Mouse (Mus musculus): ENCODE results near the gene Cep170. TPM values are rescaled to one million over a fixed set of nuclear protein-coding genes. Genes with fewer than 3 reads are reported as not detected.
A peak's percentile ranks its signal among the peaks of the same experiment; 100 is the strongest.
"Not testable (repeated sequence)": the region's sequence is repeated elsewhere in the genome, so short reads cannot be mapped to it uniquely, and the experiment has no call there.

Gene Cep170
- total and polyA plus RNA-seq, 2 experiments, result 1.6 to 6.4 TPM

- 87% methylated on average over 11 of the region's 11 CpGs for WGBS
- H3K4me3 ChIP-seq (ENCODE audit: insufficient read depth, low read depth, low read length), result no peak overlapping the region
- no peaks in the 10 kb centered on the region for H3K79me2 ChIP-seq (ENCODE audit: control insufficient read depth, insufficient read depth, low read length)
- H3K27ac ChIP-seq (replicated peaks; ENCODE audit: insufficient read depth, low read depth, low read length), result no peak overlapping the region
- no peak for DNase-seq (ENCODE audit: extremely low read depth, low read depth, low spot score)
- no peak overlapping the region for H3K9ac ChIP-seq (ENCODE audit: low read depth, low read length)
- TF ChIP-seq POLR2A (IDR thresholded peaks at IDR 0.05; ENCODE audit: extremely low read depth, insufficient read depth, low read length), result no peak
- no peak for TF ChIP-seq CTCF (IDR thresholded peaks at IDR 0.05; ENCODE audit: low read depth, low read length)
- H3K4me1 ChIP-seq (ENCODE audit: control insufficient read depth, insufficient read depth, low read length), result no peaks in the 10 kb centered on the region
- H3K36me3 ChIP-seq (ENCODE audit: control insufficient read depth, insufficient read depth, low read length), result peaks cover 22% of the 10 kb centered on the region
- no peaks in the 10 kb centered on the region for H3K27me3 ChIP-seq (ENCODE audit: control insufficient read depth, insufficient read depth, low read length)
Measured at GRCm38 (mm10) chr1:176848613-176849290, 34.9 kb upstream of the Cep170 start.

DNA sequence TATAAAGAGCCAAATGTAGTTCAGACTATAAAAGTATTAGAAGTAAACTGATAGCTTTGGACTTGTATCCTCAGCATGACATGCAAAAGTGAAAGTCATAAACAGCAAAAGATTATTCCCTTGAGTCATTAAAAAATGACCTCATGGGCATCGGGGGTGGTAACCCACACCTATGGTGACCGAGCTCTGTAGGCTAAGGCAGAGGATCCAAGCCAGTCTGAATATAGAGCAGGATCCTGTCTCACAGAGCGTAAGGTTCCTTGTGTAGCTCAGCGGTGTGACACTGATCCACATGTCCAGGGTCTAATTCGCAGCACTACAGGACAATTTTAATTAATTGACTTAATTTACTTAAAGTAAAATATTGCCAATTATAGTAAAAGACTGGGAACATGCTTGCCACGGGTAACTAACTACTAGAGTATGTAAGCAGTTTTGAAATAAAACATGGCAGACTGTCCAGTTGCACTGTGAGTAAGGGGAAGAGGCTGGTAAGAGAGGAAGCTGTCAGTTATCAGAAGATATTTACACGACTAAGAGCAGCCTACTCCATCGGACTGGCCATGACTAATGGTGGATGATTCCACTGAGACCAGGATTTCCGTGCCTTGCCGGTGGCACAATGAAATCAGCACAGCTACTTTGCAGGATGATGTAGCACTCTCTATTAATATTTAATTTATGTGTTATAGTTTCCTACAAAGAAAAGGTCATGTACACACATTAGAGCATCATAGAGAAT is 33.4 kb upstream of the Cep170 start:
- no peaks in the 10 kb centered on the region for H3K79me2 ChIP-seq (ENCODE audit: control insufficient read depth, insufficient read depth, low read length)
- DNase-seq (ENCODE audit: extremely low read depth, low read depth, low spot score), result no peak
- no peak overlapping the region for H3K27ac ChIP-seq (replicated peaks; ENCODE audit: insufficient read depth, low read depth, low read length)
- no peaks in the 10 kb centered on the region for H3K4me1 ChIP-seq (ENCODE audit: control insufficient read depth, insufficient read depth, low read length)
- peaks cover 22% of the 10 kb centered on the region for H3K36me3 ChIP-seq (ENCODE audit: control insufficient read depth, insufficient read depth, low read length)
- H3K4me3 ChIP-seq (ENCODE audit: insufficient read depth, low read depth, low read length), result no peak overlapping the region
- H3K27me3 ChIP-seq (ENCODE audit: control insufficient read depth, insufficient read depth, low read length), result no peaks in the 10 kb centered on the region
- no peak overlapping the region for H3K9ac ChIP-seq (ENCODE audit: low read depth, low read length)
- 87% methylated on average over 10 of the region's 10 CpGs for WGBS
- no peak for TF ChIP-seq CTCF (IDR thresholded peaks at IDR 0.05; ENCODE audit: low read depth, low read length)

DNA sequence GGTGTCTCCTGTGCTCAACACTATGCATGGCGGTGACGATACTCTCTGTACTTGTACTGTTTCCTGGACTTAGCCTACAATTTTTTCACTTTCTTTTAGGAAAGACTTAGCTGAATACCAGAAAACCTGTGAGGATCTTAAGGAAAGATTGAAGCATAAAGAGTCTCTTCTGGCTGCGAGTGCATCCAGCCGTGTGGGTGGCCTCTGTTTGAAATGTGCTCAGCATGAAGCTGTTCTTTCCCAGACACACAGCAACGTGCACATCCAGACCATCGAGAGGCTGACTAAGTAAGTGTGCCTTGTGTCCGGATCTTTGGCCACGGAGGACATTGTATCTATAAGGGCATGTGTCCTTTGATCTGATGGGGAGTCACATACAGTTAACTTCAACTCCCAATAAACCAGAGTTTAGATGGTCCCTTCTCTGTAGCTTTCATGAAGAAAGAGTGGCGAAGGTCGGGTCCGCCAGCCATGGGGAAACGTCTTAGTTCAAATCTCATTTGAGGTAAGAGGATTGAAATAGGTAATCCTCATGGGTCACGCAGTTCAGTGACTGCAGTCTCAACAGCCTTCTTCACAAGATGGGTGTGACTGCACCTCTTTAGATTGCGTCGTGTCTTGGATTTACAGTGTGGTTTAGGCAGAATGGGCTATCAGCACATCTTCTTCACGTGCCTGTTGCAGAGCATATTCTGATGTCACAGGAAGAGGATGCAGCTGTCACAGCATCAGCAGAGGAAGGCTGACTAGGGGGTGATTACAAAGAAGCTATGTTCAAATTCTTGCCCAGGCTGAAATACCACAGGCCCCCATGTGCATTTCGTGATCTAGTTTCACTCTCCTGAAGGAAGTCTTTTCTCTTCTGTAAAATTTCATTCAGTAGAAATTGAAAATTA is 31.5 kb upstream of the Cep170 start:
- H3K27me3 ChIP-seq (ENCODE audit: control insufficient read depth, insufficient read depth, low read length), result no peaks in the 10 kb centered on the region
- peaks cover 34% of the 10 kb centered on the region for H3K36me3 ChIP-seq (ENCODE audit: control insufficient read depth, insufficient read depth, low read length)
- 92% methylated on average over 17 of the region's 17 CpGs for WGBS
- H3K4me1 ChIP-seq (ENCODE audit: control insufficient read depth, insufficient read depth, low read length), result no peaks in the 10 kb centered on the region
- TF ChIP-seq POLR2A (IDR thresholded peaks at IDR 0.05; ENCODE audit: extremely low read depth, insufficient read depth, low read length), result no peak
- no peak for TF ChIP-seq CTCF (IDR thresholded peaks at IDR 0.05; ENCODE audit: low read depth, low read length)
- DNase-seq (ENCODE audit: extremely low read depth, low read depth, low spot score), result no peak
- no peak overlapping the region for H3K9ac ChIP-seq (ENCODE audit: low read depth, low read length)
- H3K79me2 ChIP-seq (ENCODE audit: control insufficient read depth, insufficient read depth, low read length), result no peaks in the 10 kb centered on the region
- no peak overlapping the region for H3K4me3 ChIP-seq (ENCODE audit: insufficient read depth, low read depth, low read length)
- H3K27ac ChIP-seq (replicated peaks; ENCODE audit: insufficient read depth, low read depth, low read length), result no peak overlapping the region

- H3K36me3 ChIP-seq (ENCODE audit: control insufficient read depth, insufficient read depth, low read length), result peaks cover 16% of the 10 kb centered on the region
- DNase-seq (ENCODE audit: extremely low read depth, low read depth, low spot score); H3K27me3 ChIP-seq (ENCODE audit: control insufficient read depth, insufficient read depth, low read length); H3K79me2 ChIP-seq (ENCODE audit: control insufficient read depth, insufficient read depth, low read length); H3K27ac ChIP-seq (replicated peaks; ENCODE audit: insufficient read depth, low read depth, low read length); H3K9ac ChIP-seq (ENCODE audit: low read depth, low read length); H3K4me3 ChIP-seq (ENCODE audit: insufficient read depth, low read depth, low read length); H3K4me1 ChIP-seq (ENCODE audit: control insufficient read depth, insufficient read depth, low read length): not testable (repeated sequence)
- 83% methylated on average over 7 of the region's 7 CpGs for WGBS
Measured at GRCm38 (mm10) chr1:176836562-176836961, 22.7 kb upstream of the Cep170 start.

DNA sequence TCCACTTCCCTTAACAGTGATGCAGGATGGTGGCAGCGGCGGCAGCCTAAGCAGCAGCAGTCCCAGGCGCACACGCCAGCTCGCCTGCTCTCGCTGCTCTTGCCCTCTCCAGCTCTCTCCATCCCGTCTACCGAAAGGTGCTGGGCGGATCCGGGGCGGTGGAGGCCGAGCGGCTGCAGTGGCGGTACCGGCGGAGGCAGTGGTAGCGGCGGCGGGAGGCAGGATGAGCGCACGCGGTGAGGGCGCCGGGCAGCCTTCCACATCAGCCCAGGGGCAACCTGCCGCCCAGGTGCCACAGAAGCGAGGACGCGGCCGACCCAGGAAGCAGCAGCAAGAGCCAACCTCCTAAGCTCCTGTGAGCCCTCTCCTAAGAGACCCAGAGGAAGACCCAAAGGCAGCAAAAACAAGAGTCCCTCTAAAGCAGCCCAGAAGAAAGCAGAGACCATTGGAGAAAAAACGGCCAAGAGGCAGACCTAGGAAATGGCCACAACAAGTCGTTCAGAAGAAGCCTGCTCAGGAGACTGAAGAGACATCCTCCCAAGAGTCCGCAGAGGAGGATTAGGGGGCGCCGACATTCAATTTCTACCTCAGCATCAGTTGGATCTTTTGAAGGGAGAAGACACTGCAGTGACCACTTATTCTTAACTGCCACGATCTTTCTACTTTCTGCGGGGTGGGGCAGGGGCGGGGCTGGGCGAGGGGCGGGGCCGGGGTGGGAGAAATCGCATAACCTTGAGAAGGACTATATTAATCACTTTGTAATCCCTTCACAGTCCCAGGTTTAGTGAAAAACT is 21.8 kb upstream of the Cep170 start:
- peak overlapping the region; percentile 16; the same call in 1 of the 2 replicates for H3K9ac ChIP-seq (ENCODE audit: low read depth, low read length)
- 35% methylated on average over 41 of the region's 41 CpGs for WGBS
- DNase-seq (ENCODE audit: extremely low read depth, low read depth, low spot score), result no peak
- H3K79me2 ChIP-seq (ENCODE audit: control insufficient read depth, insufficient read depth, low read length), result no peaks in the 10 kb centered on the region; the same call in 1 of the 2 replicates
- TF ChIP-seq CTCF (IDR thresholded peaks at IDR 0.05; ENCODE audit: low read depth, low read length) (no peak), POLR2A (IDR thresholded peaks at IDR 0.05; ENCODE audit: extremely low read depth, insufficient read depth, low read length) (no peak)
- H3K27ac ChIP-seq (replicated peaks; ENCODE audit: insufficient read depth, low read depth, low read length), result no peak overlapping the region
- peaks cover 11% of the 10 kb centered on the region for H3K36me3 ChIP-seq (ENCODE audit: control insufficient read depth, insufficient read depth, low read length)
- peak overlapping the region; percentile 34 for H3K4me3 ChIP-seq (ENCODE audit: insufficient read depth, low read depth, low read length)
- H3K27me3 ChIP-seq (ENCODE audit: control insufficient read depth, insufficient read depth, low read length), result no peaks in the 10 kb centered on the region
- H3K4me1 ChIP-seq (ENCODE audit: control insufficient read depth, insufficient read depth, low read length), result peaks cover 2% of the 10 kb centered on the region
